Mouse (Mus musculus) bone marrow, adult 2 months (tissue): ENCODE measurements around the gene Ggt6.

Source experiments
- CTCF ChIP-seq: fragments of 200-500 bp; IDR thresholded peaks from 2 replicates; pipeline ENCODE4 v1.5.1; 2011; ENCODE audit warnings: low read length, control low read depth; ENCODE audit not compliant: control insufficient read depth, insufficient read depth
- POLR2A ChIP-seq: fragments of 200-500 bp; IDR thresholded peaks from 2 replicates; pipeline ENCODE4 v1.6.1; 2011; ENCODE audit warnings: low read depth, mild to moderate bottlenecking, control low read depth, low read length, borderline replicate concordance; ENCODE audit not compliant: control insufficient read depth

- TF ChIP-seq CTCF (no peak), POLR2A (no peak)
Observed at GRCm38 (mm10) chr11:72461500-72461981, 26.2 kb downstream of the Ggt6 start.
